Mouse (Mus musculus) hindbrain, embryonic 16.5 days (tissue): Measurements from ENCODE around the gene Sgcb. TPM values are rescaled to one million over a fixed set of nuclear protein-coding genes. Genes with fewer than 3 reads are reported as not detected.
A peak's percentile ranks its signal among the peaks of the same experiment; 100 is the strongest.
"Not testable (repeated sequence)": the region's sequence is repeated elsewhere in the genome, so short reads cannot be mapped to it uniquely, and the experiment has no call there.

Experiments
- ATAC-seq: fragments of 200-750 bp; cut with Nextera tagmentation; 2 replicates; pipeline ENCODE4 v1.8.0; 2017; ENCODE audit warnings: moderate TSS enrichment, moderate library complexity
- H3K27ac ChIP-seq: fragments of 300-500 bp; sonication (generic); 2 replicates; pipeline ENCODE4 v1.5.1; 2014; ENCODE audit warnings: low read depth, mild to moderate bottlenecking, control low read depth, low read length, moderate library complexity
- H3K27me3 ChIP-seq: fragments of 300-500 bp; sonication (generic); replicated peaks from 2 replicates; pipeline ENCODE4 v1.6.1; 2014; ENCODE audit warnings: low read length; ENCODE audit not compliant: control insufficient read depth, insufficient read depth
- H3K36me3 ChIP-seq: fragments of 300-500 bp; sonication (generic); 2 replicates; pipeline ENCODE4 v1.6.1; 2014; ENCODE audit warnings: mild to moderate bottlenecking, low read length, moderate library complexity, mixed read lengths; ENCODE audit not compliant: control insufficient read depth, insufficient read depth
- H3K4me1 ChIP-seq: fragments of 300-500 bp; sonication (generic); 2 replicates; pipeline ENCODE4 v1.6.1; 2014; ENCODE audit warnings: low read depth, low read length; ENCODE audit not compliant: control insufficient read depth, insufficient read depth
- H3K4me2 ChIP-seq: fragments of 300-500 bp; sonication (generic); 2 replicates; pipeline ENCODE4 v1.6.1; 2014; ENCODE audit warnings: mild to moderate bottlenecking, low read length, control low read depth, moderate library complexity
- H3K4me3 ChIP-seq: fragments of 300-500 bp; sonication (generic); 2 replicates; pipeline ENCODE4 v1.5.1; 2014; ENCODE audit warnings: mild to moderate bottlenecking, low read length, control low read depth, moderate library complexity
- H3K9ac ChIP-seq: fragments of 300-500 bp; sonication (generic); 2 replicates; pipeline ENCODE4 v1.6.1; 2014; ENCODE audit warnings: low read depth, mild to moderate bottlenecking, control low read depth, low read length, moderate library complexity
- H3K9me3 ChIP-seq: fragments of 300-500 bp; sonication (generic); 2 replicates; pipeline ENCODE4 v1.6.1; 2014; ENCODE audit warnings: mild to moderate bottlenecking, low read length, moderate library complexity; ENCODE audit not compliant: control insufficient read depth
- WGBS: fragments of 180-500 bp; shearing (Covaris S2); extraction: QIAGEN DNeasy Blood & Tissue Kit; methylation state at CpG from one replicate; pipeline ENCODE4 v1.1.7; 2014; 5-methylcytosine and 5-hydroxymethylcytosine counted together
- polyA plus RNA-seq: library from polyadenylated mRNA; unstranded; fragments of >200 nt; fragmentation: Nextera tagmentation; extraction: Ambion mirVana; gene quantifications from 2 replicates; pipeline ENCODE4 v1.2.1, GENCODE M21; 2015

Sgcb gene
- polyA plus RNA-seq, 1 experiment from 2014 or later = 56.1 TPM

GRCm38 (mm10) chr5:73599991-73600390 is 47.6 kb downstream of the Sgcb start:
- Histone ChIP-seq H3K36me3 (no peaks in the 10 kb centered on the region), H3K27ac (no peak overlapping the region), H3K9ac (no peak overlapping the region), H3K27me3 (no peaks in the 10 kb centered on the region), H3K4me2 (no peak overlapping the region), H3K9me3 (no peaks in the 10 kb centered on the region), H3K4me1 (peaks cover 2% of the 10 kb centered on the region; the same call in 1 of the 2 replicates), H3K4me3 (no peak overlapping the region)
- WGBS = 76% methylated on average over 2 of the region's 2 CpGs
- no peak for ATAC-seq

GRCm38 (mm10) chr5:73598943-73599695 is 48.5 kb downstream of the Sgcb start:
- no peak overlapping the region for H3K4me3 ChIP-seq
- ATAC-seq = peak; percentile 67
- no peak overlapping the region for H3K4me2 ChIP-seq
- H3K9ac ChIP-seq = no peak overlapping the region; the same call in 1 of the 2 replicates
- WGBS = 61% methylated on average over 5 of the region's 5 CpGs
- H3K27ac ChIP-seq = no peak overlapping the region
- H3K4me1 ChIP-seq = peaks cover 2% of the 10 kb centered on the region; the same call in 1 of the 2 replicates
- H3K9me3 ChIP-seq = no peaks in the 10 kb centered on the region
- H3K27me3 ChIP-seq = no peaks in the 10 kb centered on the region
- H3K36me3 ChIP-seq = no peaks in the 10 kb centered on the region

DNA sequence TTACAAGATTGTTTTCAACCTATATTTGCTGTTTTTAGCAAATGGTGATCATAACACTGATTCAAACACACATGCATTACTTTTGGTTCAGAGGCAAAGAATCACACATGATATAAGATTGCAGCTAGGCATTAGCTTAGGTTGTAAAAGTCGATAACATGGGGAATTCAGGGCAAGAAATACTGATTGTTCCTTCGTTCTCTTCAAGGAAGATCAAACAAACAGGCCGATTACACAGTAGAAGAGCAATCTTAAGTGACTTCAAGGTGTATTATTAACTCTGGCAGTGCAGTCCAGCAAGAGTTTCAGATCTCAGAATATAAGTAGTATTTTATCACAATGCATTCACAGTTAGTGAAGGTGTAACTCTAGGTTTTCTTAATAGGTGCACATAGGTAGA is 60.5 kb downstream of the Sgcb start:
- no peaks in the 10 kb centered on the region for H3K9me3 ChIP-seq
- no peak for ATAC-seq
- no peak overlapping the region for H3K9ac ChIP-seq
- peaks cover 9% of the 10 kb centered on the region for H3K4me1 ChIP-seq
- H3K4me2 ChIP-seq = no peak overlapping the region
- 72% methylated on average over 3 of the region's 3 CpGs for WGBS
- H3K36me3 ChIP-seq = no peaks in the 10 kb centered on the region
- no peaks in the 10 kb centered on the region for H3K27me3 ChIP-seq
- H3K4me3 ChIP-seq = no peak overlapping the region
- no peak overlapping the region for H3K27ac ChIP-seq

- Histone ChIP-seq H3K9ac (no peak overlapping the region), H3K36me3 (no peaks in the 10 kb centered on the region), H3K27me3 (no peaks in the 10 kb centered on the region), H3K4me3 (no peak overlapping the region), H3K4me2 (no peak overlapping the region), H3K4me1 (peaks cover 9% of the 10 kb centered on the region), H3K9me3 (no peaks in the 10 kb centered on the region), H3K27ac (no peak overlapping the region)
- WGBS = 46% methylated on average over 4 of the region's 4 CpGs
- ATAC-seq = no peak
Measured at GRCm38 (mm10) chr5:73586597-73586996, 61.0 kb downstream of the Sgcb start.

DNA sequence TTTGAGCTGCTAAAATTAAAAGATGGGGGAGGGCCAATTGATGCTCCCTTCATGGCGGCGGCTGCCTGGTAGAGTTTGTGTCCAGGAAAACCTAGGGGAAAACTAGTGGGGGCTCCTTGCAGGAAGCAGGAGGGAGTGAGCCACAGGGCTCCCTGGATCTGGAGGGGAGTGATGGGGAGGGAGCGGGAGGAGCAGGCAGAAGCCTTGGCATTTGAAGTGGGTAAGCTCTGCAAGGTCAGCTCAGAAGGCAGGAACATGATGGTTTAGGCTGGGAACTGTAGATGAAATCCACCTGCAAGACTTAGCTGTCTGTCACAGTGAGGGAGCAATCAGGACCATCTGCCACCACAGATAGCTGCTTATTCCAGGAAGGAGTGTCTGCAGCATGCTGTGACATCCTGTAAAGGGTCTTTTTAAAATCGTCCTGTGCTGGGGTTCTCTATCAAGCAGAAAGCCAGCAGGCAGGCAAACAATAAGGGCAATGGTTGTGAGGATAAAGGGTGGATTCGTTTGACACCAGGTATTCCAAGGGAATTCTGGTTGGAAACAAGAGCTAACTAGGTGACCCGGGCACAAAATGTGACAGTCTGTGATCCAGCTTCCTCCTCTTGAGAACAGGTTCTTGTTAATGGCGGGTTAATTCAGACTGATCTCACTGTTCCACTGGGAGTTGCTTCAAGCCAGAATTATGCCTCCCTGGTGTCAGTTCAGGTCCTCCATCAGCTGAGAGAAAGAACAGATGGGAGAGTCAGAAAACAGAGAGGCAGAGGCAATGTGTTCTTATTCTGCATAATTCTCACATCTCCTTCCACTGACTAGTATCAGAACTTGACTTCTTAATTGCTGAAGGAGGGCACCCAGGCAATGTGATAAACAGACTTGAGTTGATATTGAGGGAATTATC is 62.1 kb downstream of the Sgcb start:
- H3K27me3 ChIP-seq = no peaks in the 10 kb centered on the region
- no peak overlapping the region for H3K4me3 ChIP-seq
- H3K27ac ChIP-seq = peak overlapping the region; percentile 73
- ATAC-seq = peak; percentile 80
- H3K9me3 ChIP-seq = no peaks in the 10 kb centered on the region
- H3K9ac ChIP-seq = no peak overlapping the region; the same call in 1 of the 2 replicates
- H3K4me1 ChIP-seq = peaks cover 9% of the 10 kb centered on the region
- no peaks in the 10 kb centered on the region for H3K36me3 ChIP-seq
- 17% methylated on average over 7 of the region's 7 CpGs for WGBS
- H3K4me2 ChIP-seq = no peak overlapping the region

DNA sequence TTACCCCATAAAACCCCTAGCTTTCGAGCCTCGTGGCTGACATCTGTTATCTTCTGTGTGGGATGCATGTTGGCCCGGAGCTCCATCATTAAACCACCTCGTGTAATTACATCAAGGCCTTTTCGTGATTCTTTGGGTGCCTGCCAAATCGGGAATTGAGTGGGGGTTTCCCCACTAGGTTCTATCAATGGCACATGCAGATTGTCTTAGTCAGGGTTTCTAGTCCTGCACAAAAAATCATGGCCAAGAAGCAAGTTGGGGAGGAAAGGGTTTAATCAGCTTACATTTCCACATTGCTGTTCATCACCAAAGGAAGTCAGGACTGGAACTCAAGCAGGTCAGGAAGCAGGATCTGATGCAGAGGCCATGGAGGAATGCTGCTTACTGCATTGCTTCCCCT is 63.6 kb downstream of the Sgcb start:
- H3K4me1 ChIP-seq, H3K4me3 ChIP-seq, H3K27me3 ChIP-seq, H3K36me3 ChIP-seq, H3K9ac ChIP-seq, H3K27ac ChIP-seq, H3K4me2 ChIP-seq, H3K9me3 ChIP-seq, ATAC-seq: not testable (repeated sequence)
- 51% methylated on average over 6 of the region's 6 CpGs for WGBS

Other genes with a start within 250 kb of the Sgcb start
- 0.44 and 0.46 TPM in 2 replicates for gene Cwh43, start 241.7 kb downstream of the Sgcb start, polyA plus RNA-seq
- 44.8 and 53.0 TPM in 2 replicates for gene Dcun1d4, start 166.8 kb downstream of the Sgcb start, polyA plus RNA-seq
- gene Lrrc66, start 15.3 kb downstream of the Sgcb start, polyA plus RNA-seq = not detected in 2 replicates
- gene Spata18, start 3.6 kb upstream of the Sgcb start, polyA plus RNA-seq = 0.78 and 1.2 TPM in 2 replicates